Mouse (Mus musculus) heart, embryonic 16.5 days (tissue): ENCODE measurements around the gene Nova2. TPM values are rescaled to one million over a fixed set of nuclear protein-coding genes. Genes with fewer than 3 reads are reported as not detected.

Experiments used
- ATAC-seq: fragments of 200-750 bp; cut with Nextera tagmentation; replicated peaks from 2 replicates; pipeline ENCODE4 v1.8.0; 2017; ENCODE audit warnings: moderate number of reproducible peaks; ENCODE audit not compliant: insufficient read depth, low FRiP score; ENCODE audit errors: extremely low read depth
- H3K27ac ChIP-seq: fragments of 300-500 bp; sonication (generic); 2 replicates; pipeline ENCODE4 v1.5.1; 2014; ENCODE audit warnings: mild to moderate bottlenecking, low read length, control low read depth, moderate library complexity
- H3K27me3 ChIP-seq: fragments of 300-500 bp; sonication (generic); 2 replicates; pipeline ENCODE4 v1.6.1; 2014; ENCODE audit warnings: low read length, mixed read lengths; ENCODE audit not compliant: control insufficient read depth, insufficient read depth
- H3K36me3 ChIP-seq: fragments of 300-500 bp; sonication (generic); 2 replicates; pipeline ENCODE4 v1.6.1; 2014; ENCODE audit not compliant: control insufficient read depth, insufficient read depth
- H3K4me1 ChIP-seq: fragments of 300-500 bp; sonication (generic); 2 replicates; pipeline ENCODE4 v1.6.1; 2014; ENCODE audit warnings: low read length, mixed read lengths; ENCODE audit not compliant: control insufficient read depth, insufficient read depth
- H3K4me2 ChIP-seq: fragments of 300-500 bp; sonication (generic); 2 replicates; pipeline ENCODE4 v1.6.1; 2014; ENCODE audit warnings: low read depth, mild to moderate bottlenecking, control low read depth, low read length
- H3K4me3 ChIP-seq: fragments of 300-500 bp; sonication (generic); 2 replicates; pipeline ENCODE4 v1.5.1; 2014; ENCODE audit warnings: mild to moderate bottlenecking, control low read depth, low read length
- H3K9ac ChIP-seq: fragments of 300-500 bp; sonication (generic); 2 replicates; pipeline ENCODE4 v1.6.1; 2014; ENCODE audit warnings: low read length, control low read depth
- H3K9me3 ChIP-seq: fragments of 300-500 bp; sonication (generic); replicated peaks from 2 replicates; pipeline ENCODE4 v1.6.1; 2016; ENCODE audit warnings: low read length; ENCODE audit not compliant: control insufficient read depth
- WGBS: fragments of 180-500 bp; shearing (Covaris S2); extraction: QIAGEN DNeasy Blood & Tissue Kit; methylation state at CpG from one replicate; pipeline ENCODE4 v1.1.7; 2014; 5-methylcytosine and 5-hydroxymethylcytosine counted together
- polyA plus RNA-seq: library from polyadenylated mRNA; unstranded; fragments of >200 nt; fragmentation: Nextera tagmentation; extraction: Ambion mirVana; gene quantifications from 2 replicates; pipeline ENCODE4 v1.2.1, GENCODE M21; 2015

Gene Nova2
- polyA plus RNA-seq, 1 experiment from 2014 or later = 0.64 TPM

DNA sequence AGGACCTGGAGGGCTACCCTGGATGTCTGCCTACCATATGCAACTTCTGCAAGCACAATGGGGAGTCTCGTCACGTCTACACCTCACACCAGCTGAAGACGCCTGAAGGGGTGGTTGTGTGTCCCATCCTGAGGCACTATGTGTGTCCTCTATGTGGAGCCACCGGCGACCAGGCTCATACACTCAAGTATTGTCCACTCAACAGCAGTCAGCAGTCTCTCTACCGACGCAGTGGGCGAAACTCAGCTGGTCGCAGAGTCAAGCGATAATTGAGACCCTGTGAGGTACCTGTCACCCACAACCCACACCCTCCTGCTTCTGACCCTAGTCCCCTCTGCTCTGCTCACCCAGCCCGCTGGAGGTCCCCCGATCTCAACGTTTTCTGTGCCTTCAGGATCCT, 62.1 kb downstream of the Nova2 start:
- 56% methylated on average over 13 of the region's 13 CpGs for WGBS
- Histone ChIP-seq H3K9me3 (no peaks in the 10 kb centered on the region), H3K4me1 (peaks cover 10% of the 10 kb centered on the region; the same call in 1 of the 2 replicates), H3K36me3 (no peaks in the 10 kb centered on the region), H3K27ac (no peak overlapping the region), H3K4me3 (no peak overlapping the region), H3K27me3 (peaks cover 11% of the 10 kb centered on the region), H3K9ac (no peak overlapping the region), H3K4me2 (no peak overlapping the region)
- no peak for ATAC-seq

DNA sequence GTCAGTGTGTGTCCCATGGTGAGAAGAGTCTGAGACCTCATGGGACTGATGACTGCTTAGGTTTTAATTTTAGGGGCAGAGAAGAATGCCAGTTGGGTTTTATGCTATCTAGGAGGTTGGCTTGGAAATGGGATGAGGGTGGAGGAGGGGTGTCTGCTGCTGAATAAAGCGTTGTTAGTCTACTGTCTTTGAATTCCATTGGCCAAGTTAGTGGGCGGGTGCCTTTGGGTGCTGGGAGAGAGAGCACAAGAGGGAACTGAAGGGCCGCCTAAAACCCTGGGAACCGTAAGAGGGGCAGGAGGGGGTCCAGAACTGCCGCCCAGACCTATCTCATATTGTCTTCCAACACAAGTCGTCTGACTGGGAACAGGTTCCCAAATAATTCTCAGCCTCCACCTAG, 63.1 kb downstream of the Nova2 start:
- ATAC-seq = no peak
- Histone ChIP-seq H3K9ac (no peak overlapping the region), H3K4me3 (no peak overlapping the region), H3K4me1 (peaks cover 10% of the 10 kb centered on the region; the same call in 1 of the 2 replicates), H3K36me3 (no peaks in the 10 kb centered on the region), H3K27ac (no peak overlapping the region), H3K9me3 (no peaks in the 10 kb centered on the region), H3K27me3 (peaks cover 13% of the 10 kb centered on the region), H3K4me2 (no peak overlapping the region)
- WGBS = 59% methylated on average over 6 of the region's 6 CpGs

DNA sequence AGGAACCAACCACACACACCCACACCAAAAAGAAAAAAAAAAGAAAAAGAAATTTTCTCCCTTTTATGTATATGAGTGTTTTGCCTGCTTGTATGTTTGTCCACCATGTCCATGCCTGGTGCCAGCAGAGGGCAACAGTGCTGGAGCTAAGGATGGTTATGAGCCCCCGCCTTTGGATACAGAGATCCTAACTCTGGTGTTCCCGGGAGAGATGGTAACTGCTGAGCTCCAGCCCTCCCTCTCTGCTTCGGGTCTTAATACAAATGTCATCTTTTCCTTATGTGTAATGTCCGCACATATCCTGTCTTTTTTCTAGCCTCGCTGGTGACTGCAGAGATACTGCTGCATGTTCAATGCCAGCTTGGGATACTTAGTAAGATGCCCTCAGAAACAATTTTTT, 64.3 kb downstream of the Nova2 start:
- Histone ChIP-seq H3K4me3 (peak overlapping the region; percentile 46), H3K27me3 (peaks cover 15% of the 10 kb centered on the region), H3K36me3 (0 out of 2 replicates have a peak, but pooled peaks cover under 1% of the 10 kb centered on the region), H3K27ac (no peak overlapping the region), H3K9me3 (no peaks in the 10 kb centered on the region), H3K4me2 (peak overlapping the region; percentile 78), H3K9ac (no peak overlapping the region), H3K4me1 (peaks cover 10% of the 10 kb centered on the region; the same call in 1 of the 2 replicates)
- 9% methylated on average over 5 of the region's 5 CpGs for WGBS
- no peak for ATAC-seq

DNA sequence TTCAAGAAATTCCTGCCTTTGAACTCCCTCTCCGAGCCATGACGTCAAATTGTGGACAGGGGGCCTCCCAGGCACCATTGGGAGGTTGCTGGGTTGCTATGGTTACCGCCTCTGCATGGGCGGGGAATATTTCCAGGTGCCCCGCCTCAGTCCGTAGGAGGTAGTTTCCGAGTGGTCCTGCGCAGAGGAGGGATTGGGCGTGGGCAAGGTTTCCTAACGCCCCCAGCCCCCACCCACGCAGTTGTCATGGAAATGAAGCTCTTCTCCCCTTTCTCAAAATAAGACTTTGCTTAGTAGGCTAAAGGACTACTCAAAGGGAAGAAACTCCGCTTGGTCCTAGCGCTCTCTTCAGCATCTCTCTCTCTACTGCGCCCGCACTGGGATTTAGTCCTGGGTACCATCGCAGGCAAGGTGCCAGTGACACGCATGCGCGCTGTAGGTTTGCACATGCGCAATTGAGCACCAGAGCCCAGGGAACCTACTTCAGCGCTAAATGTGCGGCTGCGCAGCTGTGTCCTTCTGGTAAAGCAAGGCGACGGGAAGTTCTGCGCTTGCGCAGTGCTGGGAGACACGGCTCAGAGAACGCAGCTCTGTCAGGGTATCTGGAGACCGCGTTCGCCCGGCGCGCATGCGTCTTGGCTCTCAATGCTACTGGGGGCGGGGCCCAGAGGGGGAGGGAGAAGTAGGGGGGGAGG, 65.1 kb downstream of the Nova2 start, which contains the start of gene Mypop:
TSS of gene Mypop (plus strand) at position 645 of the 695 bp plus-strand sequence.
- under 1% methylated on average over 35 of the region's 37 CpGs for WGBS
- peak; percentile 94 for ATAC-seq
- Histone ChIP-seq H3K4me1 (peaks cover 10% of the 10 kb centered on the region; the same call in 1 of the 2 replicates), H3K4me2 (peak within 1 kb of the TSS; percentile 78), H3K27ac (peak within 1 kb of the TSS; percentile 69), H3K9me3 (no peaks in the 10 kb centered on the region), H3K9ac (peak within 1 kb of the TSS; percentile 64), H3K36me3 (peaks cover 3% of the 10 kb centered on the region; the same call in 1 of the 2 replicates), H3K4me3 (peak within 1 kb of the TSS; percentile 46), H3K27me3 (peaks cover 15% of the 10 kb centered on the region)

DNA sequence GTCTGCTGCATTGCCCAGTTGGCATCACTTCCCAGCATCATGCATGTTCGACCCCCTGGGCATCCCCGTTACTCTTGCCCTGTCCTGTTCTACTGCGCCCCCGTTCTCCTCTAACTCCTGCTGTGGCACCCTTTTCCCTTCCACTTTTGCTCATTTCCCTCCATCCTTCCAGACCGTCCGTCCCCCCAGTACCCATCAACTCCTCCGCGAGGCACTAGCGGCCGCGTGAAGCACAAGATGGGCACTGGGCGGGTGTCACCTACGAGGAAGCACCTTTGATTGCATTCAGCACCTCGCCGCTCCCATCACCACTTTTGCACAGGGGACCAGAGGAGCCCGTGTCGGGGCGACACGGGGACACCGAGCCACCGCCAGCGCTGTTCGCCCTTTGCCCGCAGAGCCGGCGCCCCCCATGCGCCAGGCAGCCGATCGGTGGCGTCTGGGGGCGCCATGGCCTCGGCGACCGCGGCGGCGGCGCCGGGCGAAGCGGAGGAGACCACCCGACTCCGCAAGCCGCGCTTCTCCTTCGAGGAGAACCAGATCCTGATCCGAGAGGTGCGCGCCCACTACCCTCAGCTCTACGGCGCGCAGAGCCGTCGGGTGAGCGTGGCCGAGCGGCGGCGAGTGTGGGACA, 66.1 kb downstream of the Nova2 start:
- ATAC-seq = 0 out of 2 replicates have a peak, but pooled peaks have one; percentile 0
- peaks cover 10% of the 10 kb centered on the region; the same call in 1 of the 2 replicates for H3K4me1 ChIP-seq
- H3K27ac ChIP-seq = no peak overlapping the region
- 2% methylated on average over 59 of the region's 59 CpGs for WGBS
- H3K4me2 ChIP-seq = peak overlapping the region; percentile 78
- peak overlapping the region; percentile 64 for H3K9ac ChIP-seq
- H3K36me3 ChIP-seq = peaks cover 6% of the 10 kb centered on the region; the same call in 1 of the 2 replicates
- peaks cover 15% of the 10 kb centered on the region for H3K27me3 ChIP-seq
- no peaks in the 10 kb centered on the region for H3K9me3 ChIP-seq
- H3K4me3 ChIP-seq = peak overlapping the region; percentile 46

DNA sequence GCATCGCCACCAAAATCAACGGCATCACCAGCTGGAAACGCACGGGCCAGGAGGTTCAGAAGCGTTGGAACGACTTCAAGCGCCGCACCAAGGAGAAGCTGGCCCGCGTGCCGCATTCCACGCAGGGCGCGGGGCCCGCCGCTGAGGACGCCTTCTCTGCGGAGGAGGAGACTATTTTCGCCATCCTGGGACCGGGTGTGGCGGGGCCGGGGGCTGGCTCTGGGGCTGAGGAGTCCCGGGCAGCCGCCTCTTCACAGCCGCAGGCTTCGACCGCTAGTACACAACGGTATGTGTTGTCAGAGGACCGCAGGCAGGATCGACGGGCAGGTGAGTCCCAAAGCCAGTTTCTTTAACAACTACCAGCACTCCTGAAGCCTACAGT, 66.6 kb downstream of the Nova2 start:
- Histone ChIP-seq H3K9me3 (no peaks in the 10 kb centered on the region), H3K27me3 (peaks cover 15% of the 10 kb centered on the region), H3K4me1 (peaks cover 10% of the 10 kb centered on the region; the same call in 1 of the 2 replicates), H3K4me3 (peak overlapping the region; percentile 46), H3K4me2 (peak overlapping the region; percentile 78), H3K27ac (no peak overlapping the region), H3K36me3 (peaks cover 6% of the 10 kb centered on the region; the same call in 1 of the 2 replicates), H3K9ac (peak overlapping the region; percentile 64)
- WGBS = 2% methylated on average over 31 of the region's 31 CpGs
- no peak for ATAC-seq

DNA sequence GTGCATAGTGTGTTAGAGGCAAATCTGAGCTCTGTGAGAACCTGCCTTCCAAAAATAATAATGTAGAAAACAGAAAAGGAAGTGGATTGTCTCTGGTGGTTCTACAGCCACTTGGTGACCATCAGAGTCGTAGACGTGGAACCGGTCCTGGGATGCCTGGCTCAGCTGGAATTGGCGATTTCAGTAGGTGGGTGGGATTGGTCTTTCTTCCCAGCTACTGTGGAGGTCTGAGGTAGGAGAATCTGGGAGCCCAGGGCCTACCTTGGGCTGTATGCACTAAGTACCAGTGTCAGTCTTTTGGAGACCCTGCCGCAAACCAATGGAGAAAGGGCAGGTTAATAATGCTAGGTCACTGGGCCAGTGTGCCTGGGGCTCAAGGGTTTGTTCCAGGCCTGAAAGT, 67.3 kb downstream of the Nova2 start:
- Histone ChIP-seq H3K4me2 (no peak overlapping the region), H3K27ac (no peak overlapping the region), H3K9ac (no peak overlapping the region), H3K27me3 (peaks cover 15% of the 10 kb centered on the region), H3K36me3 (peaks cover 6% of the 10 kb centered on the region; the same call in 1 of the 2 replicates), H3K4me1 (peaks cover 10% of the 10 kb centered on the region; the same call in 1 of the 2 replicates), H3K4me3 (no peak overlapping the region), H3K9me3 (no peaks in the 10 kb centered on the region)
- 88% methylated on average over 5 of the region's 5 CpGs for WGBS
- no peak for ATAC-seq

DNA sequence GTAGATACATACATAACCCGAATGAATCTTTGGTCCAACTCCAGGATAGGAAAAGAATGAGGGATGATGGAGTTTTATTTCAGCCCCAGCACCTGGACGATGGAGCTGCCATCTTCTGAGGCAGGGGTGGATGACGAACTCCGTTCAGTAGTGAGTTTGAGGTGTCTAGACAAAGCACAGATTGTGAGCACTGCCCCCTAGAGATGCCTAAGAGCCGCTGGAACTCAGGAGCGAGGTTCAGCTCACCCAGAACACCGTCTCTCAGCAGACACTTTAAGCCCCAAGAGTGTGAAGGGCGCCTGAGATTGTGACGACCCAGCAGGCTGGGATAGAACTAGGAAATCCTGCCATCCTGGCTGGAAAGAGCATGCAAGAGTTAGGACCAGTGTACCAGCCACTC, 73.1 kb downstream of the Nova2 start:
- H3K27ac ChIP-seq = no peak overlapping the region
- H3K9me3 ChIP-seq = no peaks in the 10 kb centered on the region
- no peak overlapping the region for H3K4me3 ChIP-seq
- WGBS = 46% methylated on average over 9 of the region's 9 CpGs
- peaks cover 6% of the 10 kb centered on the region; the same call in 1 of the 2 replicates for H3K36me3 ChIP-seq
- no peak overlapping the region for H3K4me2 ChIP-seq
- ATAC-seq = no peak
- H3K27me3 ChIP-seq = peaks cover 1% of the 10 kb centered on the region; the same call in 1 of the 2 replicates
- H3K4me1 ChIP-seq = peaks cover 20% of the 10 kb centered on the region
- no peak overlapping the region for H3K9ac ChIP-seq

DNA sequence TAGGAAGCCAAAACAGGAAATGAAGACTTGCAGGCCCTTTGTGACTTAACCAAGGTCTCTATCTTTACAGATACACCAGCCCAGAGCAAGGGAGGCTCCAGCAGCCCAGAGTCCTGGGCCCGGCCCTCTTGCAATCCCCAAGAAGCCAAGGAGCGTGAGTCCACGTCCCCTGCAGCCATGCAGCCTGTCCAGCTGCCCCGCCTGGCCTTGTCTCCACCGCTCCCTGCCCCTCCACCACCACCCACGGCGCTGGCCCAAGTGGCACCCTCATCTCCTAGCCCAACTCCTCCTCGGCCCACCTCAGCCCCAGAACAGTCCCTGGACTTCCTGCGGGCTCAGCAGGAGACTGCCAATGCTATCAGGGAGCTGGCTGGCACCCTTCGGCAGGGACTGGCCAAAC, 74.7 kb downstream of the Nova2 start:
- Histone ChIP-seq H3K27ac (peak overlapping the region; percentile 62), H3K9ac (peak overlapping the region; percentile 74), H3K27me3 (no peaks in the 10 kb centered on the region), H3K4me2 (peak overlapping the region; percentile 72), H3K4me1 (peaks cover 29% of the 10 kb centered on the region), H3K36me3 (peaks cover 8% of the 10 kb centered on the region), H3K9me3 (no peaks in the 10 kb centered on the region), H3K4me3 (peak overlapping the region; percentile 55)
- 39% methylated on average over 10 of the region's 10 CpGs for WGBS
- ATAC-seq = no peak
